Mouse (Mus musculus): ENCODE measurements around the gene Pcnx2.

The Pcnx2 gene

GRCm38 (mm10) chr8:125897868-125898788 lies at the start of gene Pcnx2:
Gene Pcnx2 (minus strand): TSS chr8:125898317.
- peak; percentile 35 to 50 for DNase-seq (ENCODE audit: low spot score in 2 of 2)

DNA sequence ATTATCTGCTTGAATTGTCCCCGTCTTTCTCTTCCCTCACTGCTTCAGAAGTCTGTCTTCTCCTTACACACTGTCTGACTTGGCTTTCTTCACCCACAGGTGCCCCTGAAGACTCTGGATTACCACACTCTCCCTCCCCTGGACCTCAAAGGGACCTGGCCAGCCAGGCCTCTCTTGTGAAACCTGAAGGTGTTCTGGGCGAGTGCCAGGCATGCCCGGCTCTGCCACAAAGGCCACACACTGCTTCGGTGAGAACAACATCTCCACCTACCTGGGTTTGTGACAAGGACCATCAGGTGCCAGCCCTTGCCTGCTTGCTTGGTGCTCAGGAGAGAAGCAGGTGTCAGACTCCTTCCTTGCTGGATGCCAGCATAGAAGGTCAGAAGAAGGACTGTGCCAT lies 46.4 kb upstream of the Pcnx2 start:
- DNase-seq (ENCODE audit: low spot score in 2 of 2) = no peak

DNA sequence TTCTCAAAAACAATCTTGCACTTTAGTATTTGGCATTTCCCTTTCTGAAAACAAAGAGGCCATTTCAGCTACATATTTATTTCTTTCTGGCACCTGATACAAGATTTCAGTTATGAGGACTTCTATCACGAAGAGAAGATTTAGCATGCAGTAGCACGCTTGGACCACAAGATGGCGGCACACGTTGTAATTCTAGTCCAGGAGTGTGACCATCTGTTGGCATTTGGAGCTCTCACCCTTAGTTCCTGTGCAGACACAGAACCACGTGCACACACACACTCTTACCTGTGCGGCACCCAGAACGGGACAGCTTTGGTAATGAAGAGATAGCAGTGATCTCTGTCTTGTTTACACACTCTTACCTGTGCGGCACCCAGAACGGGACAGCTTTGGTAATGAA lies 37.5 kb upstream of the Pcnx2 start:
- peak; percentile 67 to 76 for DNase-seq (ENCODE audit: low spot score in 2 of 2)

DNA sequence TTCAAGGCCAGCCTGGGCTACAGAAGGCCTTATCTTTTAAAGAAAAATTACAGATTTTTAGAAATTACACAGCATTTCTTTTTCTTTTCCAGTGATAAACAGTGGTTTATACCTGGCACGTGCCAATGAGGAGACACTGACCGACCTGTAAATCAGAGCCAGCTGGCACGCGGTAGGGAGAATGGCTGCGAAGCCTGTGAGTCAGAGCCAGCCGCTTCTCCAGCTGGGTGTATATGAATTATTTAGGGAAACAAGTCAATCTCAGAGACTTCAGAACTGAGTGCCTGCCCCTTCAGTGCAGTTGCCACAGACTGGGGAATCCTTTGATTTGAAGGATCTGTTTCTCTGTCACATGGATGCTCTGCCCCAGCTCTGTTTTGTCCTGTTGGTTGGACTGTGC lies 33.7 kb upstream of the Pcnx2 start:
- no peak for DNase-seq (ENCODE audit: low spot score in 2 of 2)

DNA sequence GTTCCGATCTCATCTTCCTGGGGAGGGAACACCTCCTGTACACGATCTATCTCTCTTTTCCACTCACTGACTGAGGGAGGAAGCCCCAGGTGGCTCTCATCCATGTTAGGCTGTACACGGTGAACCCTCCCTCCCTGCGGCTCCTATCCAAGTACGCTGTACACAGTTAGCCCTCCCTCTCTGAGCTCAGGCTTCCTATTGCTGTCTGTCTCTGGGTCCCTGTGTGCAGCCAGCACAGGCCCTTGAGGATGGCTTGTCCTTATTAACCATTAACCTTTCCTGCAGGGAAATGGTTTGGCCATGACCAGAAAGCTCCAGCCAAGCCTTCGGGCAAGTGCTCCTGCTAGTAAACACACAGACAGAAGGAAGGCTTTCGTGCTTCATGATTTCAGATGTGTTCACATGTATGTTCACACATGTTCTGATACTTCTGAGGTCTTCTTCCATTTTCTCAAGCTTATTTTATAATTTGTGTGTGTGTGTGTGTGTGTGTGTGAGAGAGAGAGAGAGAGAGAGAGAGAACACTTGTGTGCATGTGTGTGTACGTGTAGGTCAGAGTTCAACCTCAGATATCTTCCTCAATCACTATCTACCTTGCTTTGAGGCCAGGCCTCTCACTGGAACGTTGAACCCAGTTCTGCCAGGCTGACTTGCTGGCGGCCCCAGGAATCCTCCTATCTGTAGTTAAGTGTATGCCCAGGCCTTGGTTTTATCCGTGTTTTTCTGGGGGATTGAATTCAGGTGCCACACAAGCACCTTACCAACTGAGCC lies 32.3 kb upstream of the Pcnx2 start:
- DNase-seq (ENCODE audit: low spot score in 2 of 2) = no peak

DNA sequence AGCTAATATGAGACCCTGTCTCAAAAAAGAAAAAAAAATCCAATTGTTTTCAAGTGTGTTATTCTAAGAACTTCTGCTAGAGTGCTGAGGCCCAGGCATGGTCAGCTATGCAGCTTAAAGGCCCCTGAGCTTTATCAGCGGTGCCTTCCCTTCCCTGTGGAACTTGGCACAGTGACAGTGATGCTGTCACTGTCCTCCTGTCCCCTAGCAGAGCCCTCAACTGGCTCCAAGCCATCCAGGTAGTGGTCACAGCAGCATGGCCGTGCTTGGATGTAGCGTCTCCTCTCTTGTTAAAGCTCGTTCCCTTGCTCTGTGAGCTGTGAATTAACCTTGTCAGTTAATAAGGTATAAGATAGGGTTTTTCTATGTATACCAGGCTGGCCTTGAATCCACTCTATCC lies 28.5 kb upstream of the Pcnx2 start:
- DNase-seq (ENCODE audit: low spot score in 2 of 2) = no peak

DNA sequence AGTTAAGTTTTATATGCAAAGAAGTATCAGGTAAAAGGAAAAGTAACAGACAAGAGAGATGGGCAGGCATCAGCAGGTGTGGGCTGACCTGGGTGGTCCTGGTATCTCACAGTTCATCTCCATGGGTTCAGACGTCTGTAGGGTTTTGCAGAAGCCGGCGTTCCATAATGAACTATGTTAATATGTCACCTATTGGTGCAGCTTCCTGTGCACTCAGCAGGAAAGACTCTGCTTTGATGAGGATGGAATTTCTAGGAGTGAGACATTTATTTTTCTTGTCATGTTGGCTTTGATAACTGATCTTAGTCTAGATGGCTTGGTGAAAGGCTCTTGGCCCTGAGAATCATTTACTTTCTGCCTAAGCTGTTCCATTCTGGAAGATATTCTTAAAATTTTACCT lies 24.2 kb upstream of the Pcnx2 start:
- DNase-seq (ENCODE audit: low spot score in 2 of 2) = no peak

DNA sequence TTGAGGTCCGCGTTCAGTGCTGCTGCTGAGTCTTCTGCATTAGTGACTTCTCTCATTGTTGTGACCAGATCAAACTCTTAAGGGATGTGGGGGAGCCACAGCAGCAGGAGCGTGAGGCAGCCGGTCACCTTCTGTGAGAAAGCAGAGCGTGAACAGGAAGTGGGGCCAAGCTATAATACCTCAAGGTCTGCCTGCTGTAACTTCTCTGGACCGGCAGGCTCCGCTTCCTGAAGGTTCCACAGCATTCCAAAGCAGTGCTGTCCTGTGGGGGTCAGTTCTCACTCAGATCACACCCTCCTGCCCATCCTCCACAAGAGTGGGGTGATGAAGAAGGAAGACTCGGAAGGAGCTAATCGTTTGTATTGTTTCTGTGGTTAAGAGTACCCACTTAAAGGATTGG lies 22.6 kb upstream of the Pcnx2 start:
- no peak for DNase-seq (ENCODE audit: low spot score in 2 of 2)

DNA sequence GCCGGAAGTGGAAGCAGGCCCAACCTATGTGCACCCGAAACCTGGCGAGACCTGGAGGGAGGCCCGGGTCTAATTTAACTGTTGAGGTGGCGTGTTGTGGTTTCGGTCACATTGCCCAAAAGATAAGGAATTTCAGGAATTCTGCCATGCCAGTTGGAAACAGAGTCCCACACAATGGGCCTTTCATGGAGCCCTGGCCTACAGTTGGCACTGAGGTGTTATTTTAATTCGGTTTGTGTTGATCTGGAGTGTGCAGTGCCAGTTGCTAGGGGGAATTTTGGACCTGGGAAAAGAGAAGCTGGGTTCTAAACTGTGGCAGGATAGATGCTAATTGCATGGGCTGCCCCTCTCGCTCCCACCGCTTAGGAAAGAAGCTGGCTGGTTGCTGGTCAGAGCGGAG lies 22.2 kb upstream of the Pcnx2 start:
- no peak for DNase-seq (ENCODE audit: low spot score in 2 of 2)

- DNase-seq (ENCODE audit: low spot score in 2 of 2) = no peak
Observed at GRCm38 (mm10) chr8:125919560-125919959, 21.4 kb upstream of the Pcnx2 start.

DNA sequence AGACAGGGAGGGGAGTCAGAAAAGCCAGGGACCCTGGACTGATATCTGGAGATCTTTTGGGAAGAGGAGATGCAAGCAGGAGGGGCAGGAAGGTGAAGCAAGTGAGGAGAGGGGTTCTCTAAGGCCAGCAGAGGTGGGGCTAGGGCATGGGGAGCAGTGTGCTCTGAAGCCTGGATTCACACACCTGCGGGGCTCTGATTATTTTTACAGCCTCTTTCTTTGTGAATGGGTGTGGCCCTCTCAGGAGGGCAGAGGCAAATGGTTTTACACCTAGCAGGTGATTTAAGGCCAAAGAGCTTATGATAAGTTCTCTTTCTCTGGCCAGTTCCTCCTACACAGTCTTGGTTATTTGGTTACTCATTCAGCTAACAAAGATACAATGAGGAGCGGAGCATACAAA lies 20.6 kb upstream of the Pcnx2 start:
- DNase-seq (ENCODE audit: low spot score in 2 of 2) = no peak

DNA sequence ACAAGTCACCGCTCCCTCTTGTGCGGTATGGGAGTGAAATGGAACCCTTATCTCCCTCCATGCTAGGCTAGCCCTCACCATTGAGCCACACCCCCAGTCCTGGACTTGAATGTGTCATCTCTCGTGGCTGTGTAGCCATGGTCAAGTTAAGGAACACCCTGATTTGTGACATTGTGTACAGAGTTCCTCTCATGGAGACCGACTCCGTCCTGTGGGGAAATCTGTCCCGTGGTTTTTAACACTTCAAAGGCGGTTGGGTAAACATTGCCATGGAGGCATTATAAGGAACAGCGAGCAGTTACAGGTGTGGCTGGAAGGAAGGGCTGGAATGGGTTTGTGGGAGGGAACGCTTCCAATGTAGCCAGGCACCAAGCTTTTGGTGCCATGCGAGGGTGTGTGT lies 18.9 kb upstream of the Pcnx2 start:
- no peak for DNase-seq (ENCODE audit: low spot score in 2 of 2)

- DNase-seq (ENCODE audit: low spot score in 2 of 2) = no peak
Observed at GRCm38 (mm10) chr8:125914386-125914785, 16.3 kb upstream of the Pcnx2 start.

GRCm38 (mm10) chr8:125913206-125913605 lies 15.1 kb upstream of the Pcnx2 start:
- no peak for DNase-seq (ENCODE audit: low spot score in 2 of 2)

- no peak for DNase-seq (ENCODE audit: low spot score in 2 of 2)
Observed at GRCm38 (mm10) chr8:125911229-125911580, 13.1 kb upstream of the Pcnx2 start.

DNA sequence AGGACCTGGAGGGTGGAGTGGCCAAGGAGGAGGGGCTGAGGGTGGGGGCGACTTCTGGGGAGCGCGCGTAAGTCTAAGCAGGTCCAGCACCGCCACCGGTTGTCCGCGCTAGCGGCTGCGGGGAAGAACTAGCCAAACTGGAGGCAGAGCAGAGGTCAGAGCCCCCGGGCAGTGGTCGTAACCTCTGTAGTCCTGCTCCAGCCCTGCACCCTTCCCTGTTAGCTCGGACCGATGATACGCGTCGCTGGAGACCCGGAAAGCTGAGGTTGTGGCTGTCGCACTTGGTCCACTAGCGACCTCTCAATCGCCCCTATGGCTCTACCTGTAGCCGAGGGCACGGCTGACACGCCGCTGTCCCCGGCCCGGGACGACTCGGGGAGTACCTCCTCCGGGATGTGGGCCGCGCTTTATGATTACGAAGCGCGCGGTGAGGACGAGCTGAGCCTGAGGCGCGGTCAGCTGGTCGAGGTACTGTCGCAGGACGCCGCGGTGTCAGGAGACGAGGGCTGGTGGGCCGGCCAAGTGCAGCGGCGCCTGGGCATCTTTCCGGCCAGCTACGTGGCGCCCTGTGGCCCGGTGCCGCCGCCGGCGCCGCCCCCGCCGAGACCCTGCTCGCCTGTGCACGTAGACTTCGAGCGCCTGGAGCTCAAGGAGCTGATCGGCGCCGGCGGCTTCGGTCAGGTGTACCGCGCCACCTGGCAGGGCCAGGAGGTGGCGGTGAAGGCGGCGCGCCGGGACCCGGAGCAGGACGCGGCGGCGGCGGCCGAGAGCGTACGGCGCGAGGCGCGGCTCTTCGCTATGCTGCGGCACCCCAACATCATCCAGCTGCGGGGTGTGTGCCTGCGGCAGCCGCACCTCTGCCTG lies 12.5 kb upstream of the Pcnx2 start, which contains the start of gene Map3k21:
Gene Map3k21, plus strand, starts transcription at position 86 of the 864 bp plus-strand sequence.
- DNase-seq (ENCODE audit: low spot score in 2 of 2) = peak in 1 of 2 experiments; percentile 17

- DNase-seq (ENCODE audit: low spot score in 2 of 2) = no peak
Observed at GRCm38 (mm10) chr8:125909661-125910364, 11.7 kb upstream of the Pcnx2 start.

- DNase-seq (ENCODE audit: low spot score in 2 of 2) = no peak
Observed at GRCm38 (mm10) chr8:125907311-125907710, 9.2 kb upstream of the Pcnx2 start.

DNA sequence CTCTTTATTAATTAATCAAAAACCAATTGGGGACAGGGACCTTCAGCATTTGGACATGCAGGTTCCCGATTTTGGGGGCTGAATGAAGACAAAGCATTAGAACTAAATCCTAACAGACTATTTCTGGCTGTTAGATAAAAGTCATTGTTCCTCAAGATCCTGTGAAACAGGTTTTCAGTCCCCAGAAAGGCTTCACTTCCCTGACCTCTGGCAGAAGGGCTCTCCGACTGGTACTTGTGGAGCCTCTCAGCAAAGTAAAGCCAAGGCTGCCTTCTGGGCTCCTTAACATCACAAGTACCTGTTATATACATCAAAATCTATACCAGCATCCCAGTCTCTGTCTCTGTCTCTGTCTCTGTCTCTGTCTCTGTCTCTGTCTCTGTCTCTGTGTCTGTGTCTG lies 7.2 kb upstream of the Pcnx2 start:
- DNase-seq (ENCODE audit: low spot score in 2 of 2) = no peak

DNA sequence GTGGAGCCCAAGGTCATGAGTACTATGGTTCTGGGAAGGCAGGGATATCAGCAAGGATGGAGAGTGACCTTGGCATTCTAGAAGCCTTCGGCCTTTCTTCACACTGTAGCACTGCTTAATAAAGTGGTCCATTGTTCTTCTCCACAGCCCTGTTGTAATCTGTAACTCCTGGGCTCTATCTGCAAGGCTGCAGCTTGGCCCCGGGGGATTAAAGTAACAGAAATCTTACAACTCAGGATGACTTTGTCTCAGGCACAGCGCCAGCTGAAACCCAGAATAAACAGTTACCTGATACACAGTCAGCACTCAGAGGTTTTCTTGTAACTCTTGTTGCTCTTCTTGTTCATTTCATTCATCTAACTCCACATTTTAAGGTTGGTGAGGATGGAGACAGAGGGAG lies 4.4 kb upstream of the Pcnx2 start:
- no peak for DNase-seq (ENCODE audit: low spot score in 2 of 2)

DNA sequence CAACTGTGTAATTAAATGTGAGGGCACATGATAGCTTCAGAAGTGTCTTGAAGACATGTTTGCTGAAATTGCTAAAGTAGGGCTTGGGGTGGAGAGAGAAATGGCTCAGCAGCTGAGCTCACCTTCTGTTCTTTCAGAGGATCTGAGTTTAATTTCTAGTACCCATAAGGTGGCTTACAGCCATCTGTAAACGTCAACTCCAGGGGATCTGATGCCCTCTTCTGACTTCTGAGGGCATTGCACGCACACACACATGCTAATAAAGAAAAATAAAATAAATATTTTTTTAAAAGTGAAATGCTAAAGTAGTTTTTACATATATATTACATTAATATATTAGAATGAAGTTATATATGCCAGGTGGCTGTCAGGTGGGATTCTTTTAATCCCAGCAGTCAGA lies 3.0 kb upstream of the Pcnx2 start:
- DNase-seq (ENCODE audit: low spot score in 2 of 2) = no peak
